Comparison of ENCODE assay signal across 22 mouse cellular contexts in the genomic region with DNA sequence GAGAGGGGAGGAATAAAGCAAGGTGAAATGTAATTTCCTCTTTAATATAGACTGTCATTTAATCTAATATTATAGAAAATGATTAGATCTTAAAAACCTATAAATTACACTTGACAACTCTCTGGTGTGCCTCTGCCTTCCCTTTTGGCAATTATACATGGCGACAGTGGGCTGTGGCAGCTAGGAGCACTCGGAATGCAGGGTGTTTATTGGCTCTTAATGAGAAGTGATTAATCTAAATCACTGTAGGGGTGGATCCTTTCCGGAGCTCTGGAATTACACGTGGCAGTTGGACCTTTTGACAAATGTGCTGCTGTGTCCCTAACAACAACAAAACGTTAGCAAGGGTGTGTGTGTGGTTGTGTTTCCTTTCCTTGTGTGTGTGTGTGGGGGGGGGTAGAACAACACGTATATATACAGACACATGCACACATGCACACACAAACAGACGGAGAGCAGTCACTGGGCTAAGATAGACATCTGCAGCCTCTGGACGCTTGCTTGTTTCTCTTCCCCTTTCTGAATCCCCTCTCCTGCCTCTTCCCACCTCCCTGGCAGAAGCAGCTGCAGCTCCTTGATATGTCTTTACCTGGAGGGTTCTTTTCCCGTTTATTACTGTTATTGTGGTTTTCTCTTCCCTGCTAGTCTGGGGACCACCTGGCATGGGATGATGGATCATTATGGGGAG.
DNase-seq lines count a peak whose midpoint lies in the region; ATAC-seq and TF ChIP-seq lines count a peak whose summit lies in the region.
"Had no signal": no experiment of that assay in that cellular context is flagged by ENCODE, and none has a peak within 500 bp of the region (broad histone marks: within the 10 kb centered on the region; RNA-seq: fewer than 3 reads in every experiment).

No protein-coding gene starts in this region.

- H3K4me2 ChIP-seq in kidney, postnatal 0 days (ENCODE audit: low read length), result no peak overlapping the region
- no peak overlapping the region for H3K4me2 ChIP-seq in hindbrain, embryonic 12.5 days (replicated peaks)
- H3K4me2 ChIP-seq: forebrain, embryonic 12.5 days; heart, embryonic 11.5 days had no signal

- H3K4me3 ChIP-seq in kidney, postnatal 0 days (replicated peaks; ENCODE audit: low read depth, low read length), result no peak overlapping the region
- no peak overlapping the region for H3K4me3 ChIP-seq in kidney, adult 2 months (ENCODE audit: insufficient read depth, low read depth, low read length)
- H3K4me3 ChIP-seq in hindbrain, embryonic 12.5 days, result no peak overlapping the region
- H3K4me3 ChIP-seq: embryonic facial prominence, embryonic 10.5 days; forebrain, embryonic 12.5 days; left cerebral cortex, adult 2 months had no signal

- H3K27me3 ChIP-seq in kidney, postnatal 0 days (ENCODE audit: insufficient read depth, low read length), result no peaks in the 10 kb centered on the region
- H3K27me3 ChIP-seq in kidney, adult 2 months (replicated peaks; ENCODE audit: control insufficient read depth, insufficient read depth, low read length), result no peaks in the 10 kb centered on the region
- no peaks in the 10 kb centered on the region; the same call in 1 of the 2 replicates for H3K27me3 ChIP-seq in hindbrain, embryonic 12.5 days
- H3K27me3 ChIP-seq: CH12.LX; forebrain, embryonic 12.5 days had no signal

- no peaks in the 10 kb centered on the region for H3K36me3 ChIP-seq in kidney, postnatal 0 days (ENCODE audit: insufficient read depth, low read length)
- no peaks in the 10 kb centered on the region for H3K36me3 ChIP-seq in kidney, adult 2 months (ENCODE audit: control insufficient read depth, insufficient read depth, low read length)
- H3K36me3 ChIP-seq in hindbrain, embryonic 12.5 days, result no peaks in the 10 kb centered on the region
- H3K36me3 ChIP-seq: embryonic facial prominence, embryonic 10.5 days; forebrain, embryonic 12.5 days had no signal

- WGBS in kidney, postnatal 0 days, result 21% methylated on average over 9 of the region's 9 CpGs
- 38% methylated on average over 9 of the region's 9 CpGs for WGBS in kidney, adult 2 months
- 40% methylated on average over 9 of the region's 9 CpGs for WGBS in hindbrain, embryonic 12.5 days

- peak; percentile 36 for DNase-seq in kidney, postnatal 0 days (ENCODE audit: low spot score)
- no peak for DNase-seq in kidney, adult 2 months
- DNase-seq in adrenal gland, postnatal 14 days, result no peak
- no peak for DNase-seq in layer of hippocampus, postnatal 25 days (ENCODE audit: extremely low spot score in 1 of 2, low spot score in 1 of 2)
- no peak for DNase-seq in heart, adult 18-20 months
- DNase-seq: cerebellum, adult 9-10 months; gastrocnemius, postnatal 36 days; heart, postnatal 10 days; kidney, postnatal 36 days; left cerebral cortex, postnatal 4 days; liver; right cerebral cortex, adult 18-20 months; thymus, postnatal 14 days had no signal

- ATAC-seq in kidney, postnatal 0 days (replicated peaks; ENCODE audit: low FRiP score, low read depth), result no peak
- peak; percentile 85 for ATAC-seq in common myeloid progenitor, adult 5-6 weeks (replicated peaks; ENCODE audit: low read depth, poor library complexity, severe bottlenecking)
- peak; percentile 79 for ATAC-seq in hindbrain, embryonic 12.5 days (ENCODE audit: low FRiP score)
- peak; percentile 79 for ATAC-seq in megakaryocyte, adult 5-6 weeks (ENCODE audit: poor library complexity, severe bottlenecking)
- ATAC-seq: lung, postnatal 0 days had no signal

- TF ChIP-seq CTCF in kidney, postnatal 0 days (IDR thresholded peaks at IDR 0.05; ENCODE audit: low read depth), result no peak
- TF ChIP-seq CTCF in kidney, adult 2 months (conservative IDR thresholded peaks at IDR 0.05; ENCODE audit: insufficient read depth, insufficient read length, low read depth, low read length), result no peak

- H3K27ac ChIP-seq in kidney, postnatal 0 days, result no peak overlapping the region
- H3K27ac ChIP-seq in kidney, adult 2 months (ENCODE audit: insufficient read depth, low read depth, low read length), result no peak overlapping the region
- H3K27ac ChIP-seq in hindbrain, embryonic 12.5 days, result peak overlapping the region; percentile 40; the same call in 1 of the 2 replicates
- H3K27ac ChIP-seq: embryonic facial prominence, embryonic 10.5 days; forebrain, embryonic 12.5 days; left cerebral cortex, adult 2 months had no signal

- no peaks in the 10 kb centered on the region for H3K9me3 ChIP-seq in kidney, postnatal 0 days (replicated peaks; ENCODE audit: low read length)
- H3K9me3 ChIP-seq in hindbrain, embryonic 12.5 days (replicated peaks), result no peaks in the 10 kb centered on the region
- H3K9me3 ChIP-seq: embryonic facial prominence, embryonic 10.5 days had no signal

- H3K4me1 ChIP-seq in kidney, postnatal 0 days (replicated peaks; ENCODE audit: insufficient read depth, low read length), result no peaks in the 10 kb centered on the region
- no peaks in the 10 kb centered on the region for H3K4me1 ChIP-seq in kidney, adult 2 months (ENCODE audit: control insufficient read depth, insufficient read depth, low read length)
- peaks cover 7% of the 10 kb centered on the region; the same call in 1 of the 2 replicates for H3K4me1 ChIP-seq in hindbrain, embryonic 12.5 days
- H3K4me1 ChIP-seq: embryonic facial prominence, embryonic 10.5 days; forebrain, embryonic 12.5 days had no signal

- no peak overlapping the region for H3K9ac ChIP-seq in kidney, postnatal 0 days (ENCODE audit: low read depth, low read length)
- H3K9ac ChIP-seq in hindbrain, embryonic 12.5 days, result no peak overlapping the region
- H3K9ac ChIP-seq: forebrain, embryonic 12.5 days had no signal

- no peak for TF ChIP-seq POLR2A in kidney, adult 2 months (IDR thresholded peaks at IDR 0.05; ENCODE audit: low read depth, low read length)
